Mouse (Mus musculus) neural tube, postnatal 0 days (tissue): ENCODE results near the gene Surf2. TPM values are rescaled to one million over a fixed set of nuclear protein-coding genes. Genes with fewer than 3 reads are reported as not detected.

Experiments used
- polyA plus RNA-seq: library from polyadenylated mRNA; unstranded; fragments of >200 nt; fragmentation: Nextera tagmentation; extraction: Ambion mirVana; gene quantifications from 2 replicates; pipeline ENCODE4 v1.2.1, GENCODE M21; 2015

The Surf2 gene
- 52.4 and 56.1 TPM in 2 replicates for polyA plus RNA-seq

GRCm38 (mm10) chr2:26915927-26916728 lies at the start of gene Surf2, which contains the start of gene Surf1:
TSS of gene Surf2 (plus strand) at chr2:26916367.
TSS of gene Surf1 (minus strand) at chr2:26916530.

DNA sequence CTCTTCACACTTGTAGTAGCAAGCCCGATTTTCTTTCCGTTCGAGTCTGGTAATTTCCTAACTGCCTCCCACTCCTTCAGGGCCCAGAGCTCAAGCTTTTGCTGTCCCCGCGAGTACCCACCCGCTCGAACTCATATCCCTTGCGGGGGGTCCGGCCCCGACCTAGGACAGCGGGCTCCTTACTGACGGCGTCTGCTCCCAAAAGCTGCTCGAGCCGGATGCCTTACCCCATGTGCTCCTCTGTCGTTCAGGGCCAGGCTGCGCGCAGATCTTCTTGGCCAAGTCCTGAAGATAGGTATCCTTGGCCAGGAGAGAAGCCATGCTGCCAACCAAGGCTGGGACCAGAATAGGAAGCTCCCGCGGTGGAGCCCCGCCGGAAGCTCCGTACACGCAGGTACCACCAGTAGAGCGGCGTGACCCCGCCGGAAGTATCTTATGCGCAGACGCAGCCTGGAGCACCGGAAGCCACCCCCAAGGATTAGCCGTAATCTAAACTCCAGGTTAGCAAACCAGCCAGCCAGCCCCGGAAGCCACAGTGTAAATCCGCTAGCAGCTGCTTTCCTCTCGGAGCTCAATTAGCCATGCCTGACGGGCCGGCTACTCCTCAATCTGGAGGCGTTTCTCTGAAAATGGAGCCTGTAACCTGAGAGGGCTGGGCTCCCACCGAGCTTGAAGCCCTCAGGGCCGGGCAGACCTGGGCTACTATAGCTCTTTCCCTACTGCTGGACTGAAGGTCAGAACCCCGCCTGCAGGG lies 13.5 kb upstream of the Surf2 start, which contains the start of gene Surf6:
TSS of gene Surf6 (minus strand) at position 413 of the 754 bp plus-strand sequence.

DNA sequence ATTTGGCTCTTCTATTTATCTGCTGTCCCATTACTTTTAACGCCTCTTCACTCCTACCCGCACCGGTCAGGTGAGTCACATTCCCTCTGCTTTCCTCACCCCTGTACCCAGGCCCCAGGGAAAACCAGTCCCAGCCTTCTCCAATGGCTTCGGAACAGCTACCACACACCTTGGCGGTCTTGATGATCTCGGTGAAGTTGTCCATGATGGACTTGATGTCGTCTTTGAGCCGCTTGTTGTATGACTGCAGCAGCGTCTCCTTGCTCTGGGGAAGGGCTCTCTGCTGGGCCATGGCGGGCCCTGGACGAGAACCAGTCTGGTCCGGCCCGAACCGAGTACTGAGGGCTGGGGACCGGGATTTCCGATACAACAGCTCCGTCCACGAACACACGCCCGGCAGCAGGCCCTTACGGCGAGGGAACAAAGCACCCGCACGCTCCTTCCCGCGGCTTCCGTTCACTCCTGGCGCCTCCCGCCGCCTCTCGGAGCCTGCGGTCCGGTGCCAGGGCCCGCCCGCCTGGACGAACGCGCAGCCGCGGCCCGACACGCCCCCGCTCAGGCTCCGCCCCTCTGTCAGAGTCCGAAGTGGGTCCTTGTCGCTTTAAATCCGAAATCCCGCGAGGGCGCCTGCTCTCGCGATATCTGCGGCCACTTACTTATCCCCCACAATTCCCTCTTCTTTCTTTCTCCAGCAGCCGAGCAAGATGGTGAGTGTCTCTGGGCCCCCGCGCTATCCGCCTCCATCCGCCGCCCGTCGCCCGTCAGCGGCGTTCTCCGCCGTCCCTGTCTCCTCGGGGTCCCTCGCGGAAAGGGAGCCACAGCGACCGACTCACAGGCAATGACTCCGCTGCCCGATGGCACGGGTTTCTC lies 5.8 kb upstream of the Surf2 start, which contains the start of the genes Med22 and Rpl7a:
TSS of gene Med22 (minus strand) at position 554 of the 870 bp plus-strand sequence.
TSS of gene Rpl7a (plus strand) at position 641 of the 870 bp plus-strand sequence.

DNA sequence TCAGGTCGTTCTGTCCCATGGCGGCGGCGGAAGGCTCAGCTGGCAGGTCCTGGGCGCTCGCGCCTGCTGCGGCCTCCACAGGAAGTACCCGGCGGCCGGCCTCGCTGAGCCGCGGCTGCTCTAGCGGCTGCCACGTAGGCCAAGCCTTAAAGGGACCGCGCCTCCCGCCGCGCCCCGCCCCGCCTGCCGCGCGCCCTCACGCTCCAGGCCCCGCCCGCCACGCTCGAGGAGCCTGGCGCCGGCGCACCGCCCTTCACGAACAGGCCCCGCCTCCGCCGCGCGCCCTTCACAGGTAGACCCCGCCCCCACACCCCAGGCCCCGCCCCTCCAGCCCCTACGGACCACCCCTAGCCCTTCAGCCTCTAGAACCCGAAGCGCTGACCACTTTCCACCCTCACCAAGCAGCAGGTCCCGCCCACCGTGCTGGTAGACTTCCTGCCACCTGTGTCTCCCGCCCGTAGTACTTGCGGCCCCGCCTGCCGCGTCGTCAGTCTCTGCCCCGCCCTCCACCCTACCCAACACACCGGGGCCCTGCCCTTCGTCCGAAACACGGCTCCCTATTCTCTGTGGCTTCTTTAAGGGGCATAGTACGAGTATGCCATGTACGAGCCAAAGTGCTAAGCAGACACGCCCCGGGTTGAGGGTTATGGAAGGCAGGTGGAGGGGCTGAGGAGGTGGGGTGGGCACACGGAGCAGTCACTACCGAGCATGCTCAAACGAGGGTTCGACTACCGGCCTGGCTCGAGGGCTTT lies 17.3 kb downstream of the Surf2 start, which contains the start of the genes Surf4 and Stkld1:
TSS of gene Surf4 (minus strand) at position 625 of the 752 bp plus-strand sequence.
TSS of gene Stkld1 (plus strand) at position 744 of the 752 bp plus-strand sequence.

GRCm38 (mm10) chr2:26963923-26964723 lies 48.0 kb downstream of the Surf2 start, which contains the start of gene Rexo4:
TSS of gene Rexo4 (minus strand) at chr2:26964386.

Other genes starting within 250 kb of the Surf2 start
- not detected in 2 replicates for gene Lcn4, start 245.1 kb upstream of the Surf2 start, polyA plus RNA-seq
- gene Abo, start 51.4 kb upstream of the Surf2 start, polyA plus RNA-seq = not detected in 2 replicates
- gene Surf6, start 13.5 kb upstream of the Surf2 start, polyA plus RNA-seq = 21.4 and 24.1 TPM in 2 replicates
- 87.1 and 97.3 TPM in 2 replicates for gene Med22, start 5.7 kb upstream of the Surf2 start, polyA plus RNA-seq
- 397 and 408 TPM in 2 replicates for gene Rpl7a, start 5.6 kb upstream of the Surf2 start, polyA plus RNA-seq
- 119 and 120 TPM in 2 replicates for gene Surf1, start 163 bp downstream of the Surf2 start, polyA plus RNA-seq
- gene Surf4, start 17.6 kb downstream of the Surf2 start, polyA plus RNA-seq = 102 and 103 TPM in 2 replicates
- 0.06 and 0.68 TPM in 2 replicates for gene Stkld1, start 17.7 kb downstream of the Surf2 start, polyA plus RNA-seq
- 29.3 and 30.3 TPM in 2 replicates for gene Rexo4, start 48.0 kb downstream of the Surf2 start, polyA plus RNA-seq
- gene Adamts13, start 57.0 kb downstream of the Surf2 start, polyA plus RNA-seq = 0.05 and 0.59 TPM in 2 replicates
- gene Cacfd1, start 93.6 kb downstream of the Surf2 start, polyA plus RNA-seq = 85.5 and 93.0 TPM in 2 replicates
- gene Slc2a6, start 111.6 kb downstream of the Surf2 start, polyA plus RNA-seq = 23.8 and 25.0 TPM in 2 replicates
- not detected in 2 replicates for gene Mymk, start 155.8 kb downstream of the Surf2 start, polyA plus RNA-seq
- 4.7 and 4.9 TPM in 2 replicates for gene Adamtsl2, start 163.0 kb downstream of the Surf2 start, polyA plus RNA-seq
- 19.7 and 21.8 TPM in 2 replicates for gene Fam163b, start 226.1 kb downstream of the Surf2 start, polyA plus RNA-seq
- 0.11 and 0.17 TPM in 2 replicates for gene Dbh, start 248.9 kb downstream of the Surf2 start, polyA plus RNA-seq